Mouse (Mus musculus): ENCODE data around the gene Ezh1.
"Not testable (repeated sequence)": the region's sequence is repeated elsewhere in the genome, so short reads cannot be mapped to it uniquely, and the experiment has no call there.

The Ezh1 gene

DNA sequence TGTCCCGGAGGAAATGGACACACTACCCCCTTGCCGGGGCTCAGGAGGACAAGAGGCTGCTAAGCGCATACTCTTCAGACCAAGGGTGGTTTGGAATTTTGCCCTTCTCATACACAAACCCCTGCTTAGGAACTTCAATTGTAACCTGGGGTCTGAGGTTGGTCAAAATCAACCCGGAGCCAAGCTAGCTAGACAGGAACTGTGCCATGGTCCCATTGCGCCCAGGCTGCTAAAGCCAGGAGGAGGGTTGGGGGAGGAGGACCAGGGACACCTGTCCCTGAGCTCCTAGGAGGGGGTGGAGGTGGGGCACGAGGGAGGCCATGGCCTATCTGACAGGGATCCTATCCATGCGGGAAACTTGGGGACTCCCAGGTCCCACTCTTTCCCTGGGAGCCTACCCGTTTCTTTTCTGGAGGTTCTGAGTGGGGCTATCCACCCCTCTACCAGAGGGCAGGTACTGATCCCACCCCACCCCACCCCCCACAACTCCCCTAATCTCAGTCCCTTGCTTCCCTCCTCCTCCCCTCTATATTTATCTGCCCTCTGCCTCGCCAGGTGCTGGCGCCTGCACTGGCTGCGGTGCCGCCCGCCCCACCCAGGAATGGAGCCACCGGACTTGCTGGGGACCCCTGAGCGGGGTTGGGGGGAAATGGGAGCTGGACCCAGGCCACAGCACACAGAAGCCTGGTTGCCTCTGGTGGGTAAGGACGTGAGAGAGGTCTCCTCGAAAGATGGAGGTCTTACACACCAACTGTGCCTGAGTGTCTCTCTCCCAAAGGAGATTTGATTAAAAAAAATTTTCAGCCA lies 56.8 kb downstream of the Ezh1 start:
- no peak for DNase-seq (ENCODE audit: low read depth, low spot score)

DNA sequence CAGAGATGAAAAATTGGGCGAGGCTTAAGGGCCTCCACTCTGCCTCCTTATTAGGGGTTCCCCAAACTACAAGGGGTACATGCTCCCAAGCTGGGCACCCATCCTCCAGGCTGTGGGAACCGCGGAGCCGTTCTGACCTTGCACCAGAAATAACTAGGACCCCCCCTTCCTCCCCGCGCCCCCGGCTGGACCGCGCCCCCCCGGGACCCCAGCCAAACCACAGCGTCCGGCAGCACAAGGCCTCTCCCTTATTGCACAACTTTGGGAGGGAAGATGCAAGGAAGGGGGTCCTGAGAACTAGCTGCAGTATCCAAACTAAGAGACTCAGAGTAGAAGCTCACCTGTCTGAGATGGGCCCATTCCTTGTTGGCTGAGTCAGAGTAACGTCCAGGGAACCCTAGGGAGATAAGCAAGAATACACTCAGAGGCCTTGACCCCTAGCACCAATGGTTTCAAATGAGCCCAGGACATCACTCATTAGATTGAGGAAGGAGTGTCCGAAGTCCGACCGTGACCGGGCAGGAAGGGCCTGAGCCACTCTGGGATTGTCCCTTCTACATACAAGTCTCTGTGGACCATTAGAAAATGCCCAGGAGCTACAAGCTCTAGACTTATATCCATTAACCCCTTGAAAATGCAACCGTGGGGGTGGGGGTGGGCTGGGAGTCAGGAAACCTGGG lies 57.8 kb downstream of the Ezh1 start:
- no peak for DNase-seq (ENCODE audit: low read depth, low spot score)

DNA sequence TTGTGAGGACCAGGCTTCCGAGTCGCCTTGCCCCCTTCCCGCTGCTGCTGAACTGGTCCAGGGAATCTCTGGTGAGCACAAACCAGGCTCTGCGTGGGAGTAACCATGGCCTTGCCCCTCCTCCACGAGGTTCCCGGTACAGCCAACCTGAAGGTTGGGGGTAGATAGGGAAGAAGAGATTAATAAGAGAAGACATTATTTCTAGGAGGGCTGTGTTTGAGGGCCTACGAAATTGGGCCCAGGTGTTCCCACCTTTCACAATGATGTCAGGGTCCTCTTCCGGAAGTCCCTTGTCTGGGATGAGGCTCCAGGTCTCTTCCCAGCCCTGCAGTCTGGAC lies 58.3 kb downstream of the Ezh1 start:
- no peak for DNase-seq (ENCODE audit: low read depth, low spot score)

DNA sequence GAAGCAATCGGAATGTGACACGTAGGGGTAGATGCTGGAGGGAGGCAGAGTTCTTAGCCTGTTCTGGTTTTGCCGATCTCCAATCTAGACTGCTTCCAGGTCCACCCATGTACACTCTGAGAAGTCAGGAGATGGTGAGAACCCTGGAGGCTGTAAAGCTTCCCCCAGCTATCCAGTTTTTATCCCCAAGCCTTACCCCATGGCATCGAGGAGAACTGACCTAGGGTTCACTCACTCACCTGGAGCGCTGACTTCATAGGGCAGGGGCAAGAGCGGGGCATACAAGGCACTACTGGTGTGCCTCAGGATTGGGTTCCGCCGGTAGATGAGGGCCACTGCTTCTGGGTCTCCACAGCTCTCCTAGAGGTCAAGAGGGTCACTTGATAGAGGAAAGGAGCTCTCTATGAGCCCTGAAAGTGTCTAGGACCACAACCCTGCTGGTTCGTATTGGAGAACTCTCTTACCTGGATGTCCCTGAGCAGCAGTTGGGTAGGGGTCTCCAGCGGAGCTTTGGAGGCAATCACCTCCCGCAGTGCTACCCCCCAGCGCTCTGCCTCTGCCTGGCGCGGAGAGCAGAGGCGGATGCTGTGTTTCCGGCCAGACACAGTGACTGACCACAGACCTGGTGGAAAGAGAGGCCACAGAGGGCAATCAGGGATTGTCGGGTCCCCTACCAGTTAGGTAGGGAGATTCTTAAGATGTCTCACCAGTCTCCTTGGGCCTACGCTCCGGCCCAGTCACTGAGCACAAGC lies 58.9 kb downstream of the Ezh1 start:
- no peak for DNase-seq (ENCODE audit: low read depth, low spot score)

DNA sequence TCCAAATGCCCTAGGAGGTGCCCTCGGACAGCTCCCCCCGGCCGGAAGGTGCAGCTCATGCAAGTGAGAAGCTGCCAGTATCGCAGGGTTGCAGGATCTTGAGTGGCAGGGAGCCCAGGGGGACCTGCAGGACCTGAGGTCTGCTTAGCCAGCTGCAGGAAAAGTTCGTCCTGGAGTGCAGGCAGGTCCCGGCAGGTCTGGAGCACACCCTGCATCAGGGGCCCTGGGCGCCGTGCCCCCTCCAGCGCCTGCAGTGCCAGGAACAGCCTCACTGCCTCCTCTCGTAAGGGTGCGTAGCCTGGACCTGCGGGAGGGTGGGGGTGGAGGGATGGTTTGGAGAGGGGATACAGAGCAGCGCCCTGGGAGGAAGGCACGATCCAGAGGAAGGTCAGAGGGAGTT lies 59.9 kb downstream of the Ezh1 start:
- no peak for DNase-seq (ENCODE audit: low read depth, low spot score)

DNA sequence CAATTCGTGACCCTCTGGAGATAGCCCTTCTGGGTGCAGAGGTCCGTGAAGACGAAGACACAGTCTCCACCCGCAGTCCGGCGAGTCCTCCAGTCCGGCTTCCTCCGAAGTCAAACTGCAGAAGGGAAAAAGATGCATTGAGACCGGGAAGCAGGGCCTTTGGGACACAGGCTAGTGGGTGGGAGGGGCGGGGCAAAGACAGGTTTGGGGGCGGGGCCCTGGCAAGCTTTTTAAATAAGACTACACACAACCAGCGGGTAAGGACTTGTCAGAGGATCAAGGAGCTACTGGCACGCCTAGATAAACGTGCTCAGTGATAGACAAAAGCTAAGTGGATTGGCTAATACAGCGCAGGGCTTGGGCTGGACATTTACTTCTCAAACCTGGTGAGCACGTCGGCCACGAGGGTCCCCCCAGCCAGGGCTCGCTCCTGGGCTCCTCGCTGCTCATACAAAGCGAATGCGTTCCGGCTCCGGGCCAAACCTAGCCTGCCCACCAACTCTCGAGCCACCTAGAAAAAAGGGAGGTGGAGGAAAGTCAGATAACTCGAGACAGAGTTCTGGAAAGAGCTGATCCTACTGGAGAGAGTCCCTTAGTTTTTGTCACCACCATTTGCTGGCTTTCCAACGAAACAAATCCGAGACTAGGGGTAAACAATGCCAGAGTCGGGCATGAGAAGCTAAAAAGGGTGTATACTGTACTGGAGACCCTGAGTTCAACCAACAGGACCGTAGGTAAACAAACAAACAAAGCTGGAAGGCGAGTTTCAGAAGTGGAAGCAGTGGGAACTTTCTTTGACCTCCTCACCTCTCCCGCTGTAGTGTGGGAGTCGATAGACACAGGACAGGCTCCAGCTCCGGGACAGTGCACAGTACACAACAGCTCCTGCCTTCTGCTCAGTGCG lies 61.3 kb downstream of the Ezh1 start:
- DNase-seq (ENCODE audit: low read depth, low spot score), result no peak

DNA sequence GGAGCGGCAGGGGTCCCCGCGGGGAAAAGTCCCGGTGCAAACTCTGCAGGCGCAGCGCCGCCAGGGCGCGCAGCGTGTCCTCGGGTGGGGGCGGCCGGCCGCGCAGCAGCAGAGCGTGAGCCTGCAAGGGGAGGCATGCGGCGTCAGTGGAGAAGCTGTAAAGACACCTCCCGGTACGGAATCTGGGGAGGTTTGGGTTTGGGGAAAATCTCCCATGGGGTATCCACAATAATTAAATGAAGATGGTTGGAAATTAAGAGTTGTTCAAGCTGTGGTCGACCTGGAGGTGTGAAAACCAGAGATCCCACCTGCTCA lies 62.0 kb downstream of the Ezh1 start:
- DNase-seq (ENCODE audit: low read depth, low spot score), result no peak

DNA sequence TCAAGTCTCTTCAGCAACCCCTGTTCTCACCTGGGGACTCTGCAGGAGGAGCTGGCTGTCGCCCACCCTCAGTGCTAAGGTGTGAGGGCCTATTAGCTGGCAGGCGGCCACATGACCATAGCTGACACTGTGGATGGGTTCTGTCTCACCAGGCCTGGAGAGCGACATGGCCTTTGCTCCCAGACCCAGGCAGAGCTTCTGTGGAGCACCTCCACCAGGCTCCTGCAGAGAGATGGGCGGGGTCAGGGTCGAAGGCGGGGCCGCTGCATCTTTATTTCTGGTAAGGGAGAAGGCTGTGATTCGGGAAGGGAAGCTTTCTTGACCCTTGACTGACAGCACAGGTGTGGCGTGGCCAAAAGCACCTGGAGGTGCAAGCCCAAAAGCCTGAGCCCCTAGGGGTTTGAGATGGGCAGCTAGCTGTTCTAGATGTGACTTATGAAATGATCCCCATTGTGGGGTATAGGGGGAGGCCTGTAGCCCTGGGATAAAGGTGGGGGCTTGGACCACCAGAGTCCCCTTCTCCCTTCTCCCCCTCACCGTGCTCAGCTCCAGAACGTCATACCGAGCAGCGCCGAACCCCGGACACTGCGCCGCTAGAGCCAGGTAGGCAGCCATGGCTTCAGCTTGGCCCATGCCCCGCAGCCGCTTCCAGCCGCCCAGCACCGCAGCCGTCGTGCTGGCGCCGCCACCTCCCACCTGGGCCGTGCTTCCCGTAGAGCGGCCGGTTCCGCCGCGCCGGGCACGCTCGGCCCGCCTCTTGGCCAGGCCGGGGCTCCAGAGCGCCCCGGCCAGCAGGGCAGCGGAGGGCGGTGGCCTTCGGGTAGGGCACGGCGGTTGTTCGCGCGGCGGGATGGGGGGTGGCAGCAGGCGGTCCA lies 62.5 kb downstream of the Ezh1 start:
- DNase-seq (ENCODE audit: low read depth, low spot score), result no peak

DNA sequence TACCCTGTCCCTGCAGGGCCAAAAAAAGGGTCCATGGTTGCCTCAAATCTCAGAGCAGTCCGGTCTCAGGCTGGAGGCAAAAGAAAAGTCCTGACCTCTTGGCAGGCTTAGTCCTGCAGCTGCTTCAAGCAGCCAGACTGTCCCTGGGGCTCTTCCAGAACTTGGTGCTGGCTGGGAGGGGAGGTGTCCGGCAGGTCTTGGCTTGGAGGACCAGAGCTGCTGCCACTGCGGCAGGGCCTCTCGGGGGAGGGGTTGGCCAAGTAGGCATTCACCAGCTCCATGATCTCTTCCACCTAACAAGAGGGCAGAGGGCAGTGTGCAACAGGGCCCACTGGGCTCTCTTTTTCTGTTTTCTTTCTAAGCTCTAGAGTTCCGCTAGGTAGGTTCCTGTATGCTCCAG lies 63.5 kb downstream of the Ezh1 start:
- DNase-seq (ENCODE audit: low read depth, low spot score), result peak; percentile 70

DNA sequence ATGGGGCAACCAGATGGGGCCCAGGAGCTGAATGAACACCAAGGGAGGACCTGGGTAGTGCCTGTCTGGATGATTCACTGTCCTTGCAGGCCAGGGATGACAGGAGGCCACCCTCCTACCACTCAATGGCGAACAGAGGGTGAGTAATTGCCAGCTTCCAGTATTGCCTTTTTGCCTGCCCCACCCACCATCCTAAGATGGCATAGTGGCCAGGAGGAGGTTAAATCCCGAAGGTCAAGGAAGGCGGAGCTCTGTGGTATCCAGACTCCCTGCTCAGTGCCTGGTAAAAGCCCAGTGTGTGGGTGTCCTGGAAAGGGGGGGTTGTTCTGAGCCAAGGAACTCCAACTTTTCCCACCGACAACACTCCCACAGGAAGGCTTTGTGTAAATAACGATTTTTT lies 64.0 kb downstream of the Ezh1 start:
- peak; percentile 74 for DNase-seq (ENCODE audit: low read depth, low spot score)

DNA sequence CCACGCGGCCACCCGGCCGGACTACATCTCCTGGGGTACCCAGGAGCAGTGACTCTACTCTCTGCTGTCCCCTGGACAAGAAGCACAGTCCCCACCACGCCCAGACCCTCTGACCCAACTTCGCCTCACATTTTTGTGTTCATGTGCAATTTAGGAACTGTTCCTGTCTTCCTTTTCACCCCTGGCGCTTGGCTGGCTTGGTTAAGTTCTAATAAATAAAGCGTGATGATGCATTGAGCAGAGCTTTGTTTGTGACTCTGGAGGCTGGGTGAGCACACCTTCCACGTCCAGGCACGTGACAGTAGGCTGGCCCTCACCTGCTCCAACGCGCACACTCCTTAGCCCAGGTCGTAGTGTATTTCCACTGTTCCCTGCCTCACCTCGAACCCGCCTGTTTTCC lies 64.7 kb downstream of the Ezh1 start:
- DNase-seq (ENCODE audit: low read depth, low spot score), result no peak

DNA sequence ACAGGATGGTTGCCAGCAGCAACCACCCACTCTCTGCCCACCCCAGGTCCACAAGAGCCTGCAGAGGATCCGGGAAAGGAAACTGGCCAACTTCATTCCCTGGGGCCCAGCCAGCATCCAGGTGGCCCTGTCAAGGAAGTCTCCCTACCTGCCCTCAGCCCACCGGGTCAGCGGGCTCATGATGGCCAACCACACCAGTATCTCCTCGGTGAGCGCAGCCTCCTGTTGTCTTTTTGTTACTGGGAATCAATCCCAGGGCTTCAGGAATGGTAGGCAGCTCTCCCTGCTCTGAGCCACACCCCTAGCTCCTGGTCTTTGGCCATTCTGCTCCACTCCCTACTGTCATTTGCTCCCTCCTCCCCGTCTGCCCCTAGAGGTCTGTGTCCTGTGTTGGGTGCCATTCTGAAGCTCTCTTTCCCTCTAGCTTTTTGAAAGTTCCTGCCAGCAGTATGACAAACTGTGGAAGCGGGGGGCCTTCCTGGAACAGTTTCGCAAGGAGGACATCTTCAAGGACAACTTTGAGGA lies 65.2 kb downstream of the Ezh1 start:
- not testable (repeated sequence) for DNase-seq (ENCODE audit: low read depth, low spot score)

DNA sequence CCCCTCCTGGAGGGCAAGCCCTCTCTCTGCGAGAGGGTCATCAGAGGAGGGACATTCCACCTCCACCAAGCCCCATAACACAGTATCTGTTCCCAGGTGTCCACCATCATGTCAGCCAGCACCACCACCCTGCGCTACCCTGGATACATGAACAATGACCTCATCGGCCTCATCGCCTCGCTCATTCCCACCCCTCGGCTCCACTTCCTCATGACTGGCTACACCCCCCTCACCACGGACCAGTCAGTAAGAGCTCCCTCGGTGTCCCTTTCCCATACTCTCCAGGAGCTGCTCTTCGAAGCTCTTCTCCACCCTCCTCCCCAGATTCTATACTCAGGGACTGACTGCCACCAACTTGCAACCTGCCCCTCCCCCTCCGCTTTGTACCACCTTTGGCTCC lies 66.1 kb downstream of the Ezh1 start:
- DNase-seq (ENCODE audit: low read depth, low spot score), result not testable (repeated sequence)

DNA sequence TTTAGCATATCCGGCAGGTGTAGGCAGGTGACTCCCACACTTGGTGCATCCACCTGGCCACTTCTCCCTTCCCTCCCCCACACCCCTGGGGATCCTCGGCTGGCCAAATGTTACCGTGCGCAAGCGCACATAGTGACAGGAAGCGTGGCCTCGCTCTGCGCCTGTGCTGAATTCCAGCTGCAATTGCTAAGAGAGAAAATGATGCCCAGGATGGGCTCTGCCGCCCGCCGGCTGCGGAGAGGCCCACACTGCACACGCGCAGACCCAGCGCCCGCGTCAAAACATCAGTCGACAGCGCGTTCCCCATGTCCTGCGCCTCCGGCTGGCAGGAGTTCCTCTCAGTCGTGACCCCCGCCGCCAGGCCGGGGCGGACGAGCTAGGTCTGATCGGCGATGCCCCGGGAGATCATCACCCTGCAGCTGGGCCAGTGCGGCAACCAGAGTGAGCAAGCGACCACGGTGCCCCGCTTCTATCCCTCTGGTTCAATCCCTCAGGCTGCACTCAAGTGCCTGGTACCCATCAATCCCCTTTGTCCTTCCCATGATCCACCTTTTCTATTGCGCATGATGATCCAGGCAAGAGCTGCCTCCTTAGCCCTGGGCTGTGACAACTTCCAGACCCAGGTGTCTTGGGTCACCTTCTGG lies 70.4 kb downstream of the Ezh1 start, which contains the start of gene Tubg2:
Tubg2 (plus strand) TSS at position 180 of the 644 bp plus-strand sequence.
- no peak for DNase-seq (ENCODE audit: low read depth, low spot score)

DNA sequence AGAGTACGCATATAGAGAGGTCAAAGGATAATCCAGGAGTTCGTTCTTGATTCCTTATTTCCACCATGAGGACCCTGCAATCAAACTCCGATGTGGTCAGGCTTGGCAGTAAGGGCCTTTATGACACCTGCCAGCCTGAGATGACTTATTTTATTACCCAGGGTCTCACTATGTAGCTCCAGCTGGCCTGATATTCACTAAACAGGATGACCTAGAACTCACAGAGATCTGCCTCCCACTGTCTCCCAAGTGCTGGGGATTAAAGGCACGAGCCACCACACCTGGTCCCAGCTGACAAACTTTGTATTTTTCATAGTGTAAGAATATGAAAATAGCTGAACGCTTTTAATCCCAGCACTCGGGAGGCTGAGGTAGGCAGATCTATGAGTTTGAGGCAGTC lies 71.1 kb downstream of the Ezh1 start:
- no peak for DNase-seq (ENCODE audit: low read depth, low spot score)

DNA sequence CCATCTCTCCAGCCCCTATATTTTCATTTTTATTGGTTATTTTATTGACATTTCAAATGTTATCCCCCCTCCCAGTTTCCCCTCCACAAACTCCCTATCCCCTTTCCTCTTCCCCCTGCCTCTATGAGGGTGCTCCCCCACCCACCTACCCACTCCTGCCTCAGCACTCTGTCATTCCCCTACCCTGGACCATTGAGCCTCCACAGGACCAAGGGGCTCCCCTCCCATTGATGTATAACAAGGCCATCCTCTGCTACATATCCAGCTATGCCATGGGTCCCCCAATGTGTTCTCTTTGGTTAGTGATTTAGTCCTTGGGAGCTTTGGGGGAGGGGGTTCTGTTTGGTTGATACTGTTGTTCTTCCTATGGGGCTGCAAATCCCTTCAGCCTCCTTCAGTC lies 71.6 kb downstream of the Ezh1 start:
- no peak for DNase-seq (ENCODE audit: low read depth, low spot score)

DNA sequence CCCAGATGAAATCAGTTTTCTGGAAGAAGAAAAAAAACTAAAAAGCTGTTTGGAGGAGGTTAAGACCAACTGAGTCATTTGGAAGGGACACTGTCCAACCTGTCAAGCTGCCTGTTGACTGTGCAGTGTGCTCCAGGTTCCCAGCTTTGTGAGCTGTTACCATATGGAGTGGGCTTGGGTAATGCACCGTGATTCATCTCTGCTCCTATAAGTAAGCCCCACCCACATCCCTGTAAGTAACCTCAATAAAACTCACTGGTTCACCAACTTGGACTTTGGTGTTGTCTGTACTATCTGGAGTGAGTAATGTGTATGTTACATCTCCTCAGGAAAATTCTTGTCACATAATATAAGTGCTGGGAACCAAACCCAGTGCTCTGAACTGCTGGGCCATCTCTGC lies 73.4 kb downstream of the Ezh1 start:
- peak; percentile 79 for DNase-seq (ENCODE audit: low read depth, low spot score)

DNA sequence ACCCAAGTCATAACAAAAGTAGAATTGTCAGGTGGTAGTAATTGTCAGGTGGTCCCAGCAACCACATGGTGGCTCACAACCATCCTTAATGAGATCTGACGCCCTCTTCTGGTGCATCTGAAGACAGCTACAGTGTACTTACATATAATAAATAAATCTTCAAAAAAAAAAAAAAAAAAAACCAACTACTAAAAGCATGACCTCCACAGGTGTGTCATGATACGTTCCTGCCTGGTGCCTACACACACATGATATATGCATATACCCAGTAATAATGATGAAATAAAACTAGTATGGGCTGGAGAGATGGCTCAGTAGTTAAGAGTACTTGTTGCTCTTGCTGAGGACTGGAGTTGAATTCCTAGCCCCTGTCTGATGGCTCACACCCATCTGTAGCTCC lies 75.2 kb downstream of the Ezh1 start:
- DNase-seq (ENCODE audit: low read depth, low spot score), result no peak

DNA sequence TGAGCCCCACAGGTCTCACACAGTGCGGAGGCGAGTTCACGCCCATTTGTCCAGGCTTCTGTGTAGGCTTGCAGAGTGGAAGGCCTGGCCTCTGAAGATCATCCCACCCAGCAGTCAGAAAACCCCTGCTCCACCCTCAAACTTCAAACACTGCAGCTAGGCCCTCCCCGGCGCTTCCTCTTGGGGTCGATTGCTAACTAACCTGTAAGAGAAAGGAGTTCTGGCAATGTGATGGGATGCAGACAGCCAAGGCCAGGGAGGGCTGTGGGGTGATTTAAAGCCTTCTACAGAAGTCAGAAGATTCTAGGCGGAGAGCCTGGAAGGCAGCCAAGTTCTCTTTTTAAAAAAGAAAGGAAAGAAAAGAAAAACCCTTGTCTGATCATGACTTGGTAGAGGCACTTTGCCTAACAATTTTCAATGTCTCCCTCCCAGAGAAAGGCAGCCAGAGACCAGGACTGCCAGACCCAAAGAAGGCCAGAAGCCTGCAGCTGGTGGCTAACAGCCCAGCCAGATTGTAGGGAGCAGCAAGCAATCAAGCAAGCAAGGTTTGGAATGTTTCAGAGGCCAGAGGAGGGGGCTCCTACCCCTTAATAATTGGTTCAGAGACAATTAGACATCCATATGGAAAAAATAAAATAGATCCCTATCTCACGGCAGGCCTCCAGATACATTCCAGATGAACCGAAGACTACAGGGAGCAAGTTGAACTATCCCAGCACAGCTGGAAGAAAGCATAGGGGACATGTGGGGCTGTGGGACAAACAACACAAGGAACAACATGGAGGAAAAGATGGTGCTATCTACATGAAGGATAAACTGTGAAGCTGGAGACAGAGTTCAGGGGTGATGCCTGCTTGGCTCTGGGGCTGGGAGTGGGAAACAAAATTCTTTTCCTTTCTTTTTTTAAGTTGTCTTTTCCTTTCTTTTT lies 76.8 kb downstream of the Ezh1 start:
- peak; percentile 63 for DNase-seq (ENCODE audit: low read depth, low spot score)
